Mouse (Mus musculus): ENCODE results near the gene Ano3. TPM values are rescaled to one million over a fixed set of nuclear protein-coding genes. Genes with fewer than 3 reads are reported as not detected.

The Ano3 gene
- polyA plus RNA-seq, 1 experiment from 2014 or later, result 0.84 TPM

- Histone ChIP-seq H3K4me2 (replicated peaks) (no peak overlapping the region), H3K9me3 (replicated peaks) (no peaks in the 10 kb centered on the region), H3K9ac (no peak overlapping the region), H3K27ac (no peak overlapping the region), H3K27me3 (no peaks in the 10 kb centered on the region), H3K4me1 (no peaks in the 10 kb centered on the region), H3K4me3 (no peak overlapping the region), H3K36me3 (no peaks in the 10 kb centered on the region)
- 96% methylated on average over 3 of the region's 3 CpGs for WGBS
- no peak for ATAC-seq (ENCODE audit: low FRiP score)
Measured at GRCm38 (mm10) chr2:110709436-110709835, 241.3 kb downstream of the Ano3 start.

GRCm38 (mm10) chr2:110671071-110671624 lies 279.6 kb downstream of the Ano3 start:
- H3K36me3 ChIP-seq, result no peaks in the 10 kb centered on the region
- H3K9ac ChIP-seq, result no peak overlapping the region
- no peaks in the 10 kb centered on the region for H3K4me1 ChIP-seq
- H3K27ac ChIP-seq, result no peak overlapping the region
- no peak overlapping the region for H3K4me3 ChIP-seq
- no peaks in the 10 kb centered on the region for H3K9me3 ChIP-seq (replicated peaks)
- WGBS, result 90% methylated on average over 2 of the region's 2 CpGs
- ATAC-seq (ENCODE audit: low FRiP score), result no peak
- H3K27me3 ChIP-seq, result no peaks in the 10 kb centered on the region
- no peak overlapping the region for H3K4me2 ChIP-seq (replicated peaks)

DNA sequence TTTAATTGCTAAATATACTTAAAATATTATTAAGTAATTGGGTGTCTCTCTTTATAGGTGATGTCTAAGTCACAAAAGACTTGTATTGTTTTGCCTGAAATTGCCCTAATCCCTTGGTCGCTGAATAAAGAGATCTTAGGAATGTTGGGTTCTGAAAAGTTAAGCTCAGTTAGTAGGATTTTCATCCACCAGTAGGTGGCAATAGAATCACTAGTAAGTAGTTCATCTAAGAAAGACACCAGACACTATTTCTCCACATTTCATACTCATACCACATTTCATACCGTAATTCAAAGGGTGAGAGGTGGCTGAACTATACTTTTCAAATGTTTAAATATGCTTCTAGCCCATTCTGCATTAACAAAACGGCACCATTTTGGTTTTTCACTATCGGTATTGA lies 287.4 kb downstream of the Ano3 start:
- Histone ChIP-seq H3K27me3 (no peaks in the 10 kb centered on the region), H3K27ac (no peak overlapping the region), H3K9ac (no peak overlapping the region), H3K36me3 (no peaks in the 10 kb centered on the region), H3K4me3 (no peak overlapping the region), H3K9me3 (replicated peaks) (no peaks in the 10 kb centered on the region), H3K4me2 (replicated peaks) (no peak overlapping the region), H3K4me1 (no peaks in the 10 kb centered on the region)
- no peak for ATAC-seq (ENCODE audit: low FRiP score)
- WGBS, result 50% methylated on average over 4 of the region's 4 CpGs

- no peaks in the 10 kb centered on the region for H3K4me1 ChIP-seq
- ATAC-seq (ENCODE audit: low FRiP score), result no peak
- no peak overlapping the region for H3K9ac ChIP-seq
- H3K4me2 ChIP-seq (replicated peaks), result no peak overlapping the region
- no peaks in the 10 kb centered on the region for H3K27me3 ChIP-seq
- no peak overlapping the region for H3K27ac ChIP-seq
- H3K36me3 ChIP-seq, result no peaks in the 10 kb centered on the region
- no peak overlapping the region for H3K4me3 ChIP-seq
- no peaks in the 10 kb centered on the region for H3K9me3 ChIP-seq (replicated peaks)
Measured at GRCm38 (mm10) chr2:110644846-110645245, 305.9 kb downstream of the Ano3 start.

DNA sequence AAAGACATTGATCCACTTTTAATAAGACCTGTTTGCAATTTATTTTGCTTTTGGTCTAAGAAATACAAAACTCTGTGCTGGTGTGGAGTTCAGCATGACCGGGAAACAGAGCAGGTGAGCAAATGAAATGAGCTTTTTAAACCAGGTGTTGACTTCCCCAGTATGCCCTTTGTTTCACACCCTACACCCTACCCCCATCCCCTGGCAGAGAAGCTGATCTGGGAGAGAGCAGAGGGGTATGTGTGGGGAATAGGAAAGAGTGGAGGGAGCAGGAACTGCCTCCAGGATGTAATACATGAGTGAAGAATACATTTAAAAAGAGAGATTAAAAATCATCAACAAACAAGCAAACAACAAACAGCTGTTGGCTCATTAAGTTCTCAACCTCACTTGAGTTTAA lies 306.4 kb downstream of the Ano3 start:
- H3K36me3 ChIP-seq, result no peaks in the 10 kb centered on the region
- no peaks in the 10 kb centered on the region for H3K9me3 ChIP-seq (replicated peaks)
- no peak overlapping the region for H3K4me2 ChIP-seq (replicated peaks)
- ATAC-seq (ENCODE audit: low FRiP score), result no peak
- no peak overlapping the region for H3K4me3 ChIP-seq
- H3K9ac ChIP-seq, result no peak overlapping the region
- H3K27me3 ChIP-seq, result no peaks in the 10 kb centered on the region
- no peaks in the 10 kb centered on the region for H3K4me1 ChIP-seq
- 88% methylated on average over 1 of the region's 1 CpGs for WGBS
- H3K27ac ChIP-seq, result no peak overlapping the region

Other genes with a start within 250 kb of the Ano3 start
- 0.32 TPM in 1 of 2 replicates, not detected in the other for gene Muc15, start 229.6 kb downstream of the Ano3 start, polyA plus RNA-seq (2016; fragmentation: Nextera tagmentation; extraction: Ambion mirVana)
- not detected in 2 replicates for gene Gm13941, start 155.1 kb upstream of the Ano3 start, polyA plus RNA-seq (2016; fragmentation: Nextera tagmentation; extraction: Ambion mirVana)
- not detected in 2 replicates for gene Gm15130, start 202.0 kb upstream of the Ano3 start, polyA plus RNA-seq (2016; fragmentation: Nextera tagmentation; extraction: Ambion mirVana)